Mouse (Mus musculus) stomach, postnatal 0 days (tissue): ENCODE results near the gene Tmem54.

Source experiments
- CTCF ChIP-seq: IDR thresholded peaks from 2 replicates; pipeline ENCODE4 v1.5.1; 2016; ENCODE audit warnings: antibody characterized with exemption, low read depth, mild to moderate bottlenecking, moderate library complexity
- EP300 ChIP-seq: optimal IDR thresholded peaks from 2 replicates; pipeline ENCODE3; 2016; ENCODE audit warnings: antibody characterized with exemption

GRCm38 (mm10) chr4:129135637-129136036 is 30.3 kb downstream of the Tmem54 start:
- no peak for TF ChIP-seq EP300
- TF ChIP-seq CTCF: no peak
